Mouse (Mus musculus): Measurements from ENCODE around the gene Trf. TPM values are rescaled to one million over a fixed set of nuclear protein-coding genes. Genes with fewer than 3 reads are reported as not detected.

The Trf gene
- total and polyA plus RNA-seq, 3 experiments, result not detected

DNA sequence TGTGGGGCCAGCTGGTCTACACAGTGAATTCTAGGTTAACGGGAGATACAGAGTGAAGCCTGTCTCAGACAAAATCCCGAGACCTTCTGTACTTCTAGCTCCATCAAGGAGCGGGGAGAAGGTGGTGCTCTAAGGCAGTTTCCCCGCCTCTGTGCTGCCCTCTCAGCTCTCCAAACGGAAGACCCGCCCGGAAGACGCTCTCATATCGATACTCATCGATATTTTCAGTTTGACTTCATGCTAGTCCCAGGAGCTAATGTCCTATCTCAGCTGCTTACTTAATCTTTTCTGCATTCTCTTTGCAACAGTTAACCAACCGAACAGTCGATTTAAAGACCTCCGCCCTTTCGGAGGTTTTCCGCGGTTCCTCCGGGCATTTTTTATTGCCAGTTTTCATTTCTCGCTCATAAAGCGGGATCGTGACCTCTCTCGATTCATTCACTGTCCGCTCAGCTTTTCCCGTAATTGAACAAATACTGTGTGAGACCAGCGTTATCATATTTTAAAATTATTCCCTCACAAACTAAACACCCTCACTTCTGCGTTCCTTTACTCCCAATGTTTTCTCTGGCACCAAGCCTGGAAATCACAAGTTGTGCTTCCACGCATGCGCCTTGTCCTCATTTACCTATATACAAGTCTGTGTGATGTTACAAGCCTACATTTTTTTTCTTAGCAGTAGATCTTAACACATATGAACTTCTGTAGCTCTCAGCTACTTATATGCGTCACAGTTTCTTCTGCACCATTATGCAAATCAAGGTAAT lies 17.4 kb downstream of the Trf start:
- Histone ChIP-seq H3K79me2 (replicated peaks; ENCODE audit: control insufficient read depth, extremely low read depth, insufficient read depth, poor library complexity, severe bottlenecking) (no peaks in the 10 kb centered on the region), H3K4me1 (ENCODE audit: control insufficient read depth in 1 of 2, insufficient read depth in 2 of 2) (peaks cover 8 to 21% of the 10 kb centered on the region in 2 experiments; a peak in 3 of 4 replicates), H3K4me2 (ENCODE audit: insufficient read depth, low read depth, poor library complexity, severe bottlenecking) (peak overlapping the region; percentile 99), H3K9ac (ENCODE audit: insufficient read depth, low read depth) (0 out of 2 replicates have a peak overlapping the region, but pooled peaks have one; percentile 36), H3K4me3 (replicated peaks in 1 of 3; ENCODE audit: low read depth in 2 of 3, low read length in 2 of 3, poor library complexity in 1 of 3) (peak overlapping the region; percentile 12 to 32 (median 28)), H3K36me3 (replicated peaks in 1 of 2; ENCODE audit: control insufficient read depth in 1 of 2, insufficient read depth in 1 of 2, low read length in 1 of 2) (no peaks in the 10 kb centered on the region), H3K27me3 (replicated peaks) (peaks cover 59% of the 10 kb centered on the region), H3K9me3 (replicated peaks; ENCODE audit: low read length) (no peaks in the 10 kb centered on the region), H3K27ac (ENCODE audit: insufficient read depth, low read depth) (no peak overlapping the region)
- DNase-seq (ENCODE audit: extremely low read depth), result peak; percentile 61
- no peak for TF ChIP-seq PAX5 (IDR thresholded peaks at IDR 0.05; ENCODE audit: low read length)
- peak; percentile 73 for TF ChIP-seq TCF12 (IDR thresholded peaks at IDR 0.05; ENCODE audit: low read depth, low read length)
- TF ChIP-seq JUN (IDR thresholded peaks at IDR 0.05; ENCODE audit: insufficient read depth, low read depth, low read length), result peak; percentile 94
- TF ChIP-seq NRF1 (IDR thresholded peaks at IDR 0.05; ENCODE audit: low read depth, low read length), result peak; percentile 41; the same call in 1 of the 2 replicates
- peak; percentile 94 for TF ChIP-seq EP300 (IDR thresholded peaks at IDR 0.05; ENCODE audit: low read length)
- TF ChIP-seq CHD1 (IDR thresholded peaks at IDR 0.05; ENCODE audit: low read depth, low read length), result no peak
- TF ChIP-seq USF2 (conservative IDR thresholded peaks at IDR 0.05; ENCODE audit: low read depth, low read length), result no peak
- TF ChIP-seq MAZ (IDR thresholded peaks at IDR 0.05; ENCODE audit: low read depth, low read length), result peak; percentile 50; the same call in 1 of the 2 replicates
- TF ChIP-seq CTCF (conservative IDR thresholded peaks at IDR 0.05 in 1 of 2, IDR thresholded peaks at IDR 0.05 in 1 of 2; ENCODE audit: low read depth in 2 of 2, low read length in 2 of 2), result no peak
- TF ChIP-seq RCOR1 (conservative IDR thresholded peaks at IDR 0.05; ENCODE audit: low read depth, low read length), result peak; percentile 91
- TF ChIP-seq NELFE (IDR thresholded peaks at IDR 0.05; ENCODE audit: low read depth, low read length), result no peak
- no peak for TF ChIP-seq ZC3H11A (IDR thresholded peaks at IDR 0.05; ENCODE audit: low read depth, low read length)
- no peak for TF ChIP-seq POLR2AphosphoS2 (IDR thresholded peaks at IDR 0.05; ENCODE audit: low read depth, low read length)
- 0 out of 2 replicates have a peak, but pooled peaks have one; percentile 34 for TF ChIP-seq SIN3A (IDR thresholded peaks at IDR 0.05; ENCODE audit: low read length)
- no peak for TF ChIP-seq RAD21 (IDR thresholded peaks at IDR 0.05; ENCODE audit: low read depth, low read length)
- no peak for TF ChIP-seq POLR2A (IDR thresholded peaks at IDR 0.05; ENCODE audit: low read depth, low read length)
- TF ChIP-seq KAT2A (IDR thresholded peaks at IDR 0.05; ENCODE audit: insufficient replicate concordance, low read length), result no peak
- peak; percentile 39; the same call in 1 of the 2 replicates for TF ChIP-seq HCFC1 (IDR thresholded peaks at IDR 0.05; ENCODE audit: low read depth, low read length)
- peak; percentile 60 for TF ChIP-seq MAFK (IDR thresholded peaks at IDR 0.05; ENCODE audit: insufficient replicate concordance, low read length)
- no peak for TF ChIP-seq ZNF384 (IDR thresholded peaks at IDR 0.05; ENCODE audit: low read depth, low read length)
- no peak for TF ChIP-seq USF1 (IDR thresholded peaks at IDR 0.05; ENCODE audit: low read depth, low read length)
- no peak for TF ChIP-seq ZKSCAN1 (IDR thresholded peaks at IDR 0.05; ENCODE audit: borderline replicate concordance, low read depth, low read length)
- TF ChIP-seq CHD2 (IDR thresholded peaks at IDR 0.05; ENCODE audit: low read length), result peak; percentile 56; the same call in 1 of the 2 replicates
- TF ChIP-seq ETS1 (conservative IDR thresholded peaks at IDR 0.05; ENCODE audit: low read depth, low read length), result peak; percentile 59; the same call in 1 of the 2 replicates
- no peak for TF ChIP-seq MXI1 (IDR thresholded peaks at IDR 0.05; ENCODE audit: low read depth, low read length)
- no peak for TF ChIP-seq SMC3 (IDR thresholded peaks at IDR 0.05; ENCODE audit: low read depth, low read length)
- TF ChIP-seq BHLHE40 (IDR thresholded peaks at IDR 0.05; ENCODE audit: low read depth, low read length), result peak; percentile 64
- peak; percentile 64 for TF ChIP-seq MEF2A (IDR thresholded peaks at IDR 0.05; ENCODE audit: borderline replicate concordance, low read depth, low read length)
- TF ChIP-seq GABPA (IDR thresholded peaks at IDR 0.05; ENCODE audit: insufficient replicate concordance, low read depth, low read length), result no peak
- TF ChIP-seq E2F4 (IDR thresholded peaks at IDR 0.05; ENCODE audit: insufficient replicate concordance, low read depth, low read length), result peak; percentile 69; the same call in 1 of the 2 replicates
- peak; percentile 41; the same call in 1 of the 2 replicates for TF ChIP-seq MYC (IDR thresholded peaks at IDR 0.05; ENCODE audit: low read depth, low read length)
- no peak; the same call in 1 of the 2 replicates for TF ChIP-seq MAX (IDR thresholded peaks at IDR 0.05; ENCODE audit: low read length)
- peak; percentile 58; the same call in 1 of the 2 replicates for TF ChIP-seq TBP (conservative IDR thresholded peaks at IDR 0.05; ENCODE audit: low read depth, low read length)
- peak; percentile 61; the same call in 1 of the 2 replicates for TF ChIP-seq ELF1 (IDR thresholded peaks at IDR 0.05; ENCODE audit: low read depth, low read length)
- TF ChIP-seq IRF4 (IDR thresholded peaks at IDR 0.05; ENCODE audit: low read depth, low read length), result peak; percentile 99
- 0 out of 2 replicates have a peak, but pooled peaks have one; percentile 57 for TF ChIP-seq UBTF (IDR thresholded peaks at IDR 0.05; ENCODE audit: low read depth, low read length)
- TF ChIP-seq JUND (conservative IDR thresholded peaks at IDR 0.05; ENCODE audit: low read depth, low read length), result peak; percentile 98
- TF ChIP-seq ZMIZ1 (IDR thresholded peaks at IDR 0.05; ENCODE audit: low read depth, low read length), result no peak
- in situ Hi-C loops (cut with MboI; ENCODE audit: low pct_ligation_motif_present, low pct_unique_long_range_greater_than_20kb, low sequenced_read_pairs), result no loop called here
- dilution Hi-C loops (cut with MboI; ENCODE audit: extremely low pct_ligation_motif_present, extremely low pct_unique_long_range_greater_than_20kb, low sequenced_read_pairs), result no loop called here

Data from CH12.LX (cell line).